Mouse (Mus musculus) heart, embryonic 14.5 days (tissue): ENCODE data around the gene Enox1. TPM values are rescaled to one million over a fixed set of nuclear protein-coding genes. Genes with fewer than 3 reads are reported as not detected.
A peak's percentile ranks its signal among the peaks of the same experiment; 100 is the strongest.

Source experiments
- ATAC-seq: fragments of 200-750 bp; cut with Nextera tagmentation; 2 replicates; pipeline ENCODE4 v1.8.0; 2017; ENCODE audit warnings: low read depth, moderate TSS enrichment; ENCODE audit not compliant: insufficient number of reproducible peaks, insufficient read depth, low FRiP score
- H3K27ac ChIP-seq, 2 experiments: fragments of 200-500 bp in 1 of 2; fragments of 300-500 bp in 1 of 2; sonication (generic) in 1 of 2; replicated peaks in 1 of 2; 2 replicates each; pipeline ENCODE4 v1.5.1; 2012 to 2014; ENCODE audit warnings: low read depth in 2 of 2, low read length in 2 of 2, control low read depth in 1 of 2, mild to moderate bottlenecking in 1 of 2, mixed read lengths in 1 of 2; ENCODE audit not compliant: control insufficient read depth in 1 of 2, insufficient read depth in 1 of 2
- H3K27me3 ChIP-seq: fragments of 300-500 bp; sonication (generic); 2 replicates; pipeline ENCODE4 v1.6.1; 2014; ENCODE audit warnings: mild to moderate bottlenecking, low read length, control low read depth; ENCODE audit not compliant: control insufficient read depth, insufficient read depth
- H3K36me3 ChIP-seq: fragments of 300-500 bp; sonication (generic); 2 replicates; pipeline ENCODE4 v1.6.1; 2014; ENCODE audit warnings: mild to moderate bottlenecking, control low read depth, low read length, mixed read lengths; ENCODE audit not compliant: control insufficient read depth, insufficient read depth
- H3K4me1 ChIP-seq, 2 experiments: fragments of 200-500 bp in 1 of 2; fragments of 300-500 bp in 1 of 2; sonication (generic) in 1 of 2; 2 replicates each; pipeline ENCODE4 v1.6.1; 2012 to 2014; ENCODE audit warnings: low read length in 2 of 2, control low read depth in 1 of 2, mixed read lengths in 1 of 2; ENCODE audit not compliant: control insufficient read depth in 2 of 2, insufficient read depth in 2 of 2
- H3K4me2 ChIP-seq: fragments of 300-500 bp; sonication (generic); 2 replicates; pipeline ENCODE4 v1.6.1; 2014; ENCODE audit warnings: mild to moderate bottlenecking, low read length
- H3K4me3 ChIP-seq, 2 experiments: fragments of 200-500 bp in 1 of 2; fragments of 300-500 bp in 1 of 2; sonication (generic) in 1 of 2; 2 replicates each; pipeline ENCODE4 v1.5.1; 2012 to 2014; ENCODE audit warnings: low read length in 2 of 2, mild to moderate bottlenecking in 2 of 2, control low read depth in 1 of 2, low read depth in 1 of 2, moderate library complexity in 1 of 2; ENCODE audit not compliant: control insufficient read depth in 1 of 2, insufficient read depth in 1 of 2
- H3K9ac ChIP-seq: fragments of 300-500 bp; sonication (generic); 2 replicates; pipeline ENCODE4 v1.6.1; 2014; ENCODE audit warnings: mild to moderate bottlenecking, low read length
- H3K9me3 ChIP-seq: fragments of 300-500 bp; sonication (generic); 2 replicates; pipeline ENCODE4 v1.6.1; 2016; ENCODE audit warnings: low read length, control low read depth; ENCODE audit not compliant: control insufficient read depth
- WGBS: fragments of 180-500 bp; shearing (Covaris S2); extraction: QIAGEN DNeasy Blood & Tissue Kit; methylation state at CpG from one replicate; pipeline ENCODE4 v1.1.7; 2014; 5-methylcytosine and 5-hydroxymethylcytosine counted together
- polyA plus RNA-seq: library from polyadenylated mRNA; unstranded; fragments of >200 nt; fragmentation: Nextera tagmentation; extraction: Ambion mirVana; gene quantifications from 2 replicates; pipeline ENCODE4 v1.2.1, GENCODE M21; 2014

The Enox1 gene
- polyA plus RNA-seq, 1 experiment from 2014 or later, result 2.2 TPM

DNA sequence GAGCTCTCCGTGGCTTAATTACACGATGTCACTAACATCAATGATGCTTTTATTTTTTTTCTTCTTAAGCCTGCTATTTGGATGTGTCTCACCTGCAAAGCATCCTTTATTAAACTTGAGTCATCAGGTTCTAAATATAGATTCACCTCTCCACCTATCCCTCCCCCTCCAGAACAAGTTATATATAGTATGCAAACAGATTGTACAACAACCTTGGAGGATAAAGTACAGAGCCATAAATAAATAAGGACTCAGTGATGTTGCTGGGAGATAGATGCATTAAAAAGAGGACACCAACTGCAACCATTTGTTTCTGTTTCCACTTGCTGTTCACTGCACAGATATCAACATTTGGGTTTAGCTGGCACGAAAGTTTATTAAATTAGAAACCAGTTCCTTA, 141.8 kb downstream of the Enox1 start:
- ATAC-seq, result no peak
- no peaks in the 10 kb centered on the region for H3K9me3 ChIP-seq
- WGBS, result 91% methylated on average over 3 of the region's 3 CpGs
- no peak overlapping the region for H3K27ac ChIP-seq
- peaks cover 0 to 3% of the 10 kb centered on the region in 2 experiments; a peak in 1 of 4 replicates for H3K4me1 ChIP-seq
- no peak overlapping the region for H3K4me2 ChIP-seq
- no peaks in the 10 kb centered on the region for H3K36me3 ChIP-seq
- H3K4me3 ChIP-seq, result no peak overlapping the region
- H3K27me3 ChIP-seq, result no peaks in the 10 kb centered on the region
- no peak overlapping the region for H3K9ac ChIP-seq

DNA sequence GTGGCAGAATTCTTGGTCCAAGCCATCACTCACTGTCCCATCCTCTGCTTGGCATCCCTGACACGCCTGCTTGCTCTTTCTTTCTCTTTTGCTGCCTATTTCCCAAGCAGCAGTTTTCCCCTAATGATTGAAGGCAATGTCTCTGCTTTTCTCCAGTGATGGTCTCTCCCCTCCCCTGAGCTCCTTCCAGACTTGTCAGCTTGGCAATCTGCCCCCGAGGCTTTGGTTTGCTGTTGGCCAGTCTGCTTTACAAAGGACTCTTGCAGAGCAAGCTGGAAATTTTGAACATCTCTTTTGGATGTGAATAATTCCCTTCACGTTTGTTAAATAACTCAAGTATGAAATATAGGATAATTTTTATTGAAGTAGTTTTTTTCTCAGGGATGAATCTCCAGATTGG, 153.0 kb downstream of the Enox1 start:
- 75% methylated on average over 3 of the region's 3 CpGs for WGBS
- H3K36me3 ChIP-seq, result no peaks in the 10 kb centered on the region
- H3K4me1 ChIP-seq, result peaks cover 2 to 3% of the 10 kb centered on the region in 2 experiments; a peak in 1 of 4 replicates
- no peak for ATAC-seq
- H3K27ac ChIP-seq, result no peak overlapping the region
- H3K4me3 ChIP-seq, result no peak overlapping the region
- H3K9me3 ChIP-seq, result no peaks in the 10 kb centered on the region
- no peak overlapping the region for H3K9ac ChIP-seq
- H3K27me3 ChIP-seq, result no peaks in the 10 kb centered on the region
- H3K4me2 ChIP-seq, result no peak overlapping the region

DNA sequence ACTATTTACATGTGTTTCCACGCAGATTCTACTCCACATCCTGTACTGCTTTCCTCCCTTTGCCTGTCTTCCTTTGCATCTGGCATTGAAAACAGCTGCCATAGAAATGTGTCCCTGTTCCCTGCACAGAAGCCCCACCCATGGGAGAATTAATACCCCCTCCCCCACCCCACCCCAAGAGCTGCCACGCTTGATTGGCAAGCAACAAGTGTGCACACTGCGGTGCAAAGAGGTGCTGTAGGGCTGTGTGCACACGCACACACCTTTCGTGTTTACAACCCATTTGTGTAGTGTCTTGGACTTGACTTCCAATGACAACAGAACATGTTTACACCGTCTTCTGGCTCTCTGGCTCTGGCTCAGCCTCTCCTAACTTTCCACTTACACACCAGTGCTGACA, 154.9 kb downstream of the Enox1 start:
- Histone ChIP-seq H3K36me3 (no peaks in the 10 kb centered on the region), H3K27ac (no peak overlapping the region), H3K4me2 (no peak overlapping the region), H3K27me3 (no peaks in the 10 kb centered on the region), H3K9ac (no peak overlapping the region), H3K4me1 (peaks cover 2 to 3% of the 10 kb centered on the region in 2 experiments; a peak in 1 of 4 replicates), H3K4me3 (no peak overlapping the region), H3K9me3 (no peaks in the 10 kb centered on the region)
- no peak for ATAC-seq
- WGBS, result 73% methylated on average over 6 of the region's 6 CpGs

DNA sequence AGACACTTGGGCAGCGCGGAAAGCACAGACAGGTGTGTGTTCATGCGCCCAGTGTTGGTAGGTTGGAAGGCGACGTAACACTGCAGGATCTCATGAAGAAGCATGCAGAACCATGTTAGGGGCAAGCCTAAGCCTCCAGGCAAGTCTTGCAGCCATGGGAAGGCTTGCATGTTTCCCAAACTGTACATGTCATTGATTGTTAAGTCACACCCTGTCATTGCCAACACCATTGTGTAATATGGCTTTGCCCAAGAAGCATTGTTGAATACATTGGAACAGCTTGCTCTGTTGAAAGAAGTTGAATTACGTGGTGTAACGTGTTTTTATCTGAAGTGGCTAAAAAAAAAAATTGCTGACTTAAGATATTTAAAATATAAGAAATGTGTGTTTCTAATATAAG, 162.8 kb downstream of the Enox1 start:
- 88% methylated on average over 7 of the region's 7 CpGs for WGBS
- no peak for ATAC-seq

DNA sequence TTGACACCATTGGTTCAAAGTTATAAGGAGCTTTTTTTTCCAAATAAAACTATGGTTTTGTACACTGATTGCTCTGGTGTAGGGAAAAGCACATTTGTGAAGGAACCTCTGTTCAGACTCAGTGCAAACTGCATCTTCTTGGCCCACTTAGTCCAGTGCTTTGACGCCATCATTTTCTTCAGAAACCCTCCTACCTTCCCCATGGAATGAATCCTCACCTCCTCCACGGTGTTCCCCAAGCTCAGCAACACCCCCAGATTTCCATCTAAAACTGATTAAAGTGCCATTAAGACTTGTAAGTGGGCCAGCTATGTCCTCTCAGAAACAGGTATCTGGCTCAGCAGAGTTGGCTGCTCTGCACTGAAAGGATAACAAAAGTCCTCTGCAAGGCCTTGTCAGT, 167.8 kb downstream of the Enox1 start:
- Histone ChIP-seq H3K9me3 (no peaks in the 10 kb centered on the region), H3K27me3 (no peaks in the 10 kb centered on the region), H3K9ac (no peak overlapping the region), H3K4me3 (no peak overlapping the region), H3K4me1 (no peaks in the 10 kb centered on the region), H3K36me3 (no peaks in the 10 kb centered on the region), H3K4me2 (no peak overlapping the region), H3K27ac (no peak overlapping the region)
- ATAC-seq, result no peak
- 90% methylated on average over 2 of the region's 2 CpGs for WGBS

More for the DNA sequence above, 162.8 kb downstream of the Enox1 start:
- H3K9ac ChIP-seq, result no peak overlapping the region
- H3K27me3 ChIP-seq, result no peaks in the 10 kb centered on the region
- H3K27ac ChIP-seq, result no peak overlapping the region
- no peak overlapping the region for H3K4me2 ChIP-seq
- no peaks in the 10 kb centered on the region for H3K9me3 ChIP-seq
- H3K4me1 ChIP-seq, result no peaks in the 10 kb centered on the region
- H3K4me3 ChIP-seq, result no peak overlapping the region
- no peaks in the 10 kb centered on the region for H3K36me3 ChIP-seq

DNA sequence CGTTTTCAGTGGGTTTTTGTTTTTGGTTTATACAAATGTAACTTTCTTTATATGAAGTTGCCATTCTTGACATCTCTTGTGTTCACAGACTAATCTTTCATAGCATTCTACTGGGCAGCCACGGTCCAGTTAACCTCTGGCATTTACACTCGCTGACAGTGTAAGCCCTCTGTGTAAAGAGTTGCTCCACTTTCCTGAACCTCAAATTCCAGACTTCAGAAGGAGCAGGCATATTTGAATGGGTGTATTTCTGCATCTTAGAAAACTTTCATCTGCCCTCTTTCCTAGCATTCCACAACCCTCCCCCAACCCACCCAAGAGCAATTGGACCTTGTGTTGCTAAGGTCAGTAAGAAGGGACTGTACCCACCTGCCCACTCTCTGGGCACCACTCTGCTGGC, 171.1 kb downstream of the Enox1 start:
- no peak for ATAC-seq
- WGBS, result 75% methylated on average over 3 of the region's 3 CpGs
- H3K27ac ChIP-seq, result no peak overlapping the region

DNA sequence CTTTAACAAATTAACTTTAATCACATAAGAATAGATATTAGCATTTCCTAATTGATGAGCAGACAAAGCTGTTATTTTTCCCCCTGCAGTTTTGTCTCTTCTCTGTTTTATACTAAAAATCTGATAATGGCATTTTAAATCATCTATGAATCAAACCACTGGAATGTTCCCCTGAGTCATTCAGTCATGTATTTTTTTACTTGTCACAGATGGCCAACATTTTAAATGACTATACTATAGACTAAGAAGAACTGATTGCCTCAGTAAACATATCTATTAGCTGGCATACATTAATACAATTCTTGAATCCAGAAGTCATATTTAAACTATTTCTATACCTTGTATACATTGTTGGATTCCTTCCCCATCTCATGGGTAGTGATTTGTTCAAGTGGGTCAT, 173.2 kb downstream of the Enox1 start:
- Histone ChIP-seq H3K27ac (no peak overlapping the region), H3K36me3 (no peaks in the 10 kb centered on the region), H3K4me1 (no peaks in the 10 kb centered on the region), H3K9ac (no peak overlapping the region), H3K27me3 (no peaks in the 10 kb centered on the region), H3K9me3 (0 out of 2 replicates have a peak, but pooled peaks cover 2% of the 10 kb centered on the region), H3K4me3 (no peak overlapping the region), H3K4me2 (no peak overlapping the region)
- ATAC-seq, result no peak

More for the DNA sequence above, 171.1 kb downstream of the Enox1 start:
- 0 out of 2 replicates have a peak, but pooled peaks cover 2% of the 10 kb centered on the region for H3K9me3 ChIP-seq
- H3K27me3 ChIP-seq, result no peaks in the 10 kb centered on the region
- no peak overlapping the region for H3K4me2 ChIP-seq
- H3K9ac ChIP-seq, result no peak overlapping the region
- no peaks in the 10 kb centered on the region for H3K36me3 ChIP-seq
- H3K4me3 ChIP-seq, result no peak overlapping the region
- H3K4me1 ChIP-seq, result no peaks in the 10 kb centered on the region

DNA sequence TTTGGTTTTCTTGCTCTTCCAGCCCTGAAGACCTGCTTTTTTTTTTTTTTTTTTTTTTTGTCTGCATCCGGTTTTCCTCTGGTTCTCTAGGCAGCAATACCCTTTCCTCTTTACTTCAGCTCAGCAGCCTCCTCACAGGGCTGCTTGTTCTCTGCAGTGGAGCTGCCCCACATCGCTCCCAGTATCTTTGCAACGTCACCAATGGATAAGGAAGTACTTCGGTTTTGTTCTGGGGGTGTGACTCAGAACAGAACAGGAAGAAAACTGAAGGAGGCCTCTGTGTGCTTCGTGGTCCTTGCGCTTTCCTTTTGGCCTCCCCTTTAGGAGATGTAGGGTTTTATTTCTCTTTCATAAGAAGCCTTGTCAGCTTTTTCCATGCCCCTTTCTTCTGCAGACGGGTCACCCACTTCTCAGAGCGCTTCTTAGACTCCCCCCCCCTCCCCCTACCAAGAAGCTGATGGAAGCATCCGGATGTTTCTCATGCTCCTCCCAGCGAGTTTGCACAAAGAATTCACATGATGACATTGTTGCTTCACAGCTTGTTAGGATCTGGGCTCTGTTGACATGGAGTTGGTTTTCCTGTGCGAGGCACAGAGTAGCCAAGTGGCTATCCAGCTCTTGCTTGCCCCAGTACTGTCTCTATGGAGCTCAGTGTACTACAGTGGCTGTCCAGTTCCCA, 187.2 kb downstream of the Enox1 start:
- Histone ChIP-seq H3K36me3 (no peaks in the 10 kb centered on the region), H3K9me3 (no peaks in the 10 kb centered on the region), H3K4me1 (peaks cover 9 to 16% of the 10 kb centered on the region in 2 experiments; a peak in 3 of 4 replicates), H3K4me2 (peak overlapping the region; percentile 34; the same call in 1 of the 2 replicates), H3K27me3 (no peaks in the 10 kb centered on the region), H3K9ac (no peak overlapping the region), H3K27ac (peak overlapping the region; percentile 41 to 56; a peak in 3 of 4 replicates), H3K4me3 (no peak overlapping the region)
- WGBS, result 40% methylated on average over 11 of the region's 11 CpGs
- ATAC-seq, result no peak
